In the genomic region with DNA sequence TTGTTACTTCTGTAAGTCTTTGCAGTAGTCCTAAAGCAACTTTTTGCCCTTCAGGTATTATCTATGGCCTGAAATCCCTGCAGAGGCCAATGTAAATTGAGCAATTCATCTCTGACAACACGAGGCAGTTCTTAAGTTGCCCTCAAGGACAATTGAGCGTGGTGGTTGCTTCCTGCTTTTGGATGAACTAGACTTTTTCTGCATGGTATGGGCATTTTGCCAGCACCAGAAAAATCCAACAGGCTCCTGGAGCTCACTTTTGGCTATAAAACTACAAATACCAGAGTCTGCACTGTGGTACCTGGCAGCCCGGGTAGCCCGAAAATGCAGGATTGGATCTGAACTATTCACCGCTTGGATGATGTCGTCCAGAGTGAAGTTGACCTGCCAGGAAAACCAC, we compare ENCODE assay signal across 28 mouse cellular contexts. TPM values are rescaled to one million over a fixed set of nuclear protein-coding genes. Genes with fewer than 3 reads are reported as not detected.
A peak's percentile ranks its signal among the peaks of the same experiment; 100 is the strongest.
DNase-seq lines count a peak whose midpoint lies in the region; ATAC-seq and TF ChIP-seq lines count a peak whose summit lies in the region.
"Had no signal": no experiment of that assay in that cellular context is flagged by ENCODE, and none has a peak within 500 bp of the region (broad histone marks: within the 10 kb centered on the region; RNA-seq: fewer than 3 reads in every experiment).

No protein-coding gene starts in this region.

- H3K36me3 ChIP-seq in lung, postnatal 0 days (ENCODE audit: insufficient read depth, low read length): no peaks in the 10 kb centered on the region
- H3K36me3 ChIP-seq: embryonic facial prominence, embryonic 13.5 days; heart, embryonic 10.5 days; hindbrain, embryonic 12.5 days had no signal

- H3K4me3 ChIP-seq in lung, postnatal 0 days (ENCODE audit: low read depth, low read length): no peak overlapping the region
- H3K4me3 ChIP-seq: embryonic facial prominence, embryonic 13.5 days; forebrain, embryonic 13.5 days; heart, embryonic 10.5 days; hindbrain, embryonic 12.5 days had no signal

- no peak for ATAC-seq in lung, postnatal 0 days
- ATAC-seq: forebrain, embryonic 13.5 days; forebrain, postnatal 0 days; hindbrain, embryonic 16.5 days; inflammation-experienced regulatory T-cells, adult 6 months had no signal

- DNase-seq in adrenal gland, adult (ENCODE audit: inconsistent age in 2 of 2, low spot score in 1 of 2): peak; percentile 47 to 82
- DNase-seq in adrenal gland, postnatal 25 days: no peak
- peak; percentile 13 for DNase-seq in lung, postnatal 0 days (ENCODE audit: low spot score)
- DNase-seq in lung, postnatal 4 days: no peak
- DNase-seq in adrenal gland, adult 8-10 months: peak; percentile 27
- peak; percentile 47 for DNase-seq in fat pad, adult 2 months (ENCODE audit: extremely low read depth, low read depth, low spot score)
- no peak for DNase-seq in retina, embryonic 14.5 days (ENCODE audit: low spot score)
- DNase-seq in kidney, postnatal 10 days: no peak
- DNase-seq: cerebellum, adult 11 months; cerebellum, adult 8-10 months; cerebellum, postnatal 36 days; forebrain, postnatal 0 days; gastrocnemius, postnatal 14 days; heart, adult 18-20 months; heart, postnatal 10 days; heart, postnatal 4 days; kidney, adult 9 months had no signal

- no peak for TF ChIP-seq EP300 in lung, postnatal 0 days (IDR thresholded peaks at IDR 0.05)

- no peaks in the 10 kb centered on the region for H3K4me1 ChIP-seq in lung, postnatal 0 days (ENCODE audit: insufficient read depth, low read depth, low read length)
- H3K4me1 ChIP-seq: embryonic facial prominence, embryonic 13.5 days; forebrain, embryonic 13.5 days; hindbrain, embryonic 12.5 days had no signal

- no peak overlapping the region for H3K27ac ChIP-seq in lung, postnatal 0 days (ENCODE audit: low read length)
- H3K27ac ChIP-seq: embryonic facial prominence, embryonic 13.5 days; forebrain, embryonic 13.5 days; hindbrain, embryonic 12.5 days had no signal

- H3K4me2 ChIP-seq in lung, postnatal 0 days (replicated peaks; ENCODE audit: low read depth, low read length): no peak overlapping the region
- H3K4me2 ChIP-seq: embryonic facial prominence, embryonic 13.5 days; forebrain, embryonic 13.5 days; hindbrain, embryonic 12.5 days had no signal

- no peaks in the 10 kb centered on the region for H3K27me3 ChIP-seq in lung, postnatal 0 days (replicated peaks; ENCODE audit: insufficient read depth, low read length)
- H3K27me3 ChIP-seq: embryonic facial prominence, embryonic 13.5 days; forebrain, embryonic 13.5 days; hindbrain, embryonic 12.5 days had no signal

- H3K9me3 ChIP-seq in lung, postnatal 0 days (ENCODE audit: low read length): no peaks in the 10 kb centered on the region
- H3K9me3 ChIP-seq: embryonic facial prominence, embryonic 13.5 days; forebrain, embryonic 13.5 days; heart, embryonic 10.5 days; hindbrain, embryonic 12.5 days had no signal

- TF ChIP-seq CTCF in lung, postnatal 0 days (IDR thresholded peaks at IDR 0.05): peak; percentile 2; the same call in 1 of the 2 replicates

- no peak overlapping the region for H3K9ac ChIP-seq in lung, postnatal 0 days (replicated peaks; ENCODE audit: low read depth)
- H3K9ac ChIP-seq: embryonic facial prominence, embryonic 13.5 days; forebrain, embryonic 13.5 days; forebrain, postnatal 0 days; hindbrain, embryonic 12.5 days had no signal

- 54% methylated on average over 6 of the region's 6 CpGs for WGBS in lung, postnatal 0 days

RNA-seq across cellular contexts. Expression of gene Gm4871, which starts 27.0 kb away (rescaled TPM):
- total RNA-seq in adrenal gland, postnatal 25 days (2021): not detected in 2 replicates
- polyA plus RNA-seq in lung, postnatal 0 days (2015; fragmentation: Nextera tagmentation; extraction: Ambion mirVana): not detected in 2 replicates
- total RNA-seq in adrenal gland, adult 8-10 months (2022): not detected
- total RNA-seq: adrenal gland, adult 18-20 months; CH12.LX; forebrain, postnatal 0 days; gastrocnemius, adult 18-20 months; gastrocnemius, postnatal 14 days; heart, adult 18-20 months; heart, postnatal 10 days; heart, postnatal 4 days had no signal
- polyA plus RNA-seq: brain, embryonic 14.5 days; embryonic facial prominence, embryonic 13.5 days; forebrain, embryonic 13.5 days; forebrain, postnatal 0 days; heart, embryonic 10.5 days; heart, embryonic 14.5 days; hindbrain, embryonic 12.5 days; hindbrain, embryonic 16.5 days; inflammation-experienced regulatory T-cells, adult 6 months had no signal

RNA-seq across cellular contexts. Expression of gene 1700018F24Rik, which starts 37.2 kb away (rescaled TPM):
- not detected in 2 replicates for total RNA-seq in adrenal gland, postnatal 25 days (2021)
- 0.56 and 0.73 TPM in 2 replicates for polyA plus RNA-seq in lung, postnatal 0 days (2015; fragmentation: Nextera tagmentation; extraction: Ambion mirVana)
- not detected for total RNA-seq in adrenal gland, adult 8-10 months (2022)
- total RNA-seq: adrenal gland, adult 18-20 months; CH12.LX; forebrain, postnatal 0 days; gastrocnemius, adult 18-20 months; gastrocnemius, postnatal 14 days; heart, adult 18-20 months; heart, postnatal 10 days; heart, postnatal 4 days had no signal
- polyA plus RNA-seq: brain, embryonic 14.5 days; embryonic facial prominence, embryonic 13.5 days; forebrain, embryonic 13.5 days; forebrain, postnatal 0 days; heart, embryonic 10.5 days; heart, embryonic 14.5 days; hindbrain, embryonic 12.5 days; hindbrain, embryonic 16.5 days; inflammation-experienced regulatory T-cells, adult 6 months had no signal

RNA-seq across cellular contexts. Expression of gene Smurf1, which starts 39.9 kb away (rescaled TPM):
- total RNA-seq in adrenal gland, postnatal 25 days (2021): 18.8 and 24.7 TPM in 2 replicates
- polyA plus RNA-seq in lung, postnatal 0 days (2015; fragmentation: Nextera tagmentation; extraction: Ambion mirVana): 12.5 and 13.2 TPM in 2 replicates
- 10 to 100 TPM; 20.3 to 25.8 (median 22.7) TPM for total RNA-seq in adrenal gland, adult 8-10 months (2022)

Comparison
In these comparisons a context has a peak if more than half of its experiments do, and no peak if none do; other contexts are left out.
1. DNase-seq: peak in adrenal gland, adult (2 of 2), lung, postnatal 0 days (single experiment), adrenal gland, adult 8-10 months (single experiment) and fat pad, adult 2 months (single experiment); none in adrenal gland, postnatal 25 days (single experiment), lung, postnatal 4 days (0 of 2), retina, embryonic 14.5 days (single experiment) and kidney, postnatal 10 days (single experiment).